Mouse (Mus musculus): ENCODE measurements around the gene Surf1.

GRCm38 (mm10) chr2:26920190-26920855 is 4.0 kb upstream of the Surf1 start:
- no peak for TF ChIP-seq POLR2A (IDR thresholded peaks at IDR 0.05; ENCODE audit: insufficient read depth, low read depth, low read length)
- TF ChIP-seq CTCF (IDR thresholded peaks at IDR 0.05): no peak

Measured in heart, adult 2 months (tissue).